Mouse (Mus musculus) midbrain, embryonic 14.5 days (tissue): ENCODE results near the gene Tex30. TPM values are rescaled to one million over a fixed set of nuclear protein-coding genes. Genes with fewer than 3 reads are reported as not detected.

ENCODE experiments used
- ATAC-seq: fragments of 200-750 bp; cut with Nextera tagmentation; 2 replicates; pipeline ENCODE4 v1.8.0; 2017; ENCODE audit warnings: moderate number of reproducible peaks, moderate library complexity; ENCODE audit not compliant: low FRiP score, low TSS enrichment
- DNase-seq: peaks from one replicate; pipeline ENCODE4 v3.0.0-alpha.2; 2015
- H3K27ac ChIP-seq: fragments of 300-500 bp; sonication (generic); replicated peaks from 2 replicates; pipeline ENCODE4 v1.5.1; 2014; ENCODE audit warnings: mild to moderate bottlenecking, low read depth, low read length, moderate library complexity
- H3K27me3 ChIP-seq: fragments of 300-500 bp; sonication (generic); 2 replicates; pipeline ENCODE4 v1.6.1; 2014; ENCODE audit warnings: low read length, control low read depth, mixed read lengths; ENCODE audit not compliant: control insufficient read depth, insufficient read depth
- H3K36me3 ChIP-seq: fragments of 300-500 bp; sonication (generic); 2 replicates; pipeline ENCODE4 v1.6.1; 2014; ENCODE audit warnings: low read length, control low read depth; ENCODE audit not compliant: control insufficient read depth, insufficient read depth
- H3K4me1 ChIP-seq: fragments of 300-500 bp; sonication (generic); 2 replicates; pipeline ENCODE4 v1.6.1; 2014; ENCODE audit warnings: mild to moderate bottlenecking, antibody characterized with exemption, low read length, control low read depth; ENCODE audit not compliant: control insufficient read depth, insufficient read depth
- H3K4me2 ChIP-seq: fragments of 300-500 bp; sonication (generic); 2 replicates; pipeline ENCODE4 v1.6.1; 2014; ENCODE audit warnings: mild to moderate bottlenecking, low read length, moderate library complexity
- H3K4me3 ChIP-seq: fragments of 300-500 bp; sonication (generic); replicated peaks from 2 replicates; pipeline ENCODE4 v1.5.1; 2014; ENCODE audit warnings: low read depth, low read length
- H3K9ac ChIP-seq: fragments of 300-500 bp; sonication (generic); replicated peaks from 2 replicates; pipeline ENCODE4 v1.6.1; 2014; ENCODE audit warnings: mild to moderate bottlenecking, low read length, moderate library complexity
- H3K9me3 ChIP-seq: fragments of 300-500 bp; sonication (generic); 2 replicates; pipeline ENCODE4 v1.6.1; 2016; ENCODE audit warnings: low read length, control low read depth, mixed read lengths; ENCODE audit not compliant: control insufficient read depth
- WGBS: fragments of 180-500 bp; shearing (Covaris S2); extraction: QIAGEN DNeasy Blood & Tissue Kit; methylation state at CpG from one replicate; pipeline ENCODE4 v1.1.7; 2014; 5-methylcytosine and 5-hydroxymethylcytosine counted together
- polyA plus RNA-seq: library from polyadenylated mRNA; unstranded; fragments of >200 nt; fragmentation: Nextera tagmentation; extraction: Ambion mirVana; gene quantifications from 2 replicates; pipeline ENCODE4 v1.2.1, GENCODE M21; 2014

Gene Tex30
- polyA plus RNA-seq, 1 experiment from 2014 or later = 55.0 TPM

- H3K9me3 ChIP-seq = no peaks in the 10 kb centered on the region
- WGBS = 2% methylated on average over 6 of the region's 6 CpGs
Observed at GRCm38 (mm10) chr1:44120074-44120406, 17.8 kb upstream of the Tex30 start.

GRCm38 (mm10) chr1:44119201-44120073 is 17.2 kb upstream of the Tex30 start:
- ATAC-seq (peak; percentile 86), DNase-seq (peak; percentile 88)
- Histone ChIP-seq H3K4me3 (peak overlapping the region; percentile 63), H3K27me3 (no peaks in the 10 kb centered on the region), H3K9ac (peak overlapping the region; percentile 89), H3K4me1 (peaks cover 17% of the 10 kb centered on the region), H3K4me2 (peak overlapping the region; percentile 76), H3K9me3 (no peaks in the 10 kb centered on the region), H3K36me3 (peaks cover 11% of the 10 kb centered on the region), H3K27ac (peak overlapping the region; percentile 97)
- under 1% methylated on average over 42 of the region's 43 CpGs for WGBS

More at GRCm38 (mm10) chr1:44120074-44120406, 17.8 kb upstream of the Tex30 start:
- Histone ChIP-seq H3K27ac (peak overlapping the region; percentile 97), H3K36me3 (peaks cover 8% of the 10 kb centered on the region), H3K4me3 (peak overlapping the region; percentile 63), H3K9ac (peak overlapping the region; percentile 89), H3K4me1 (peaks cover 17% of the 10 kb centered on the region), H3K4me2 (peak overlapping the region; percentile 76), H3K27me3 (no peaks in the 10 kb centered on the region)
- DNase-seq (no peak), ATAC-seq (peak; percentile 43)

- Histone ChIP-seq H3K4me2 (peak within 1 kb of the TSS; percentile 76), H3K4me3 (peak within 1 kb of the TSS; percentile 63), H3K27me3 (no peaks in the 10 kb centered on the region), H3K4me1 (peaks cover 17% of the 10 kb centered on the region), H3K36me3 (peaks cover 18% of the 10 kb centered on the region), H3K9ac (peak within 1 kb of the TSS; percentile 89), H3K27ac (peak within 1 kb of the TSS; percentile 97), H3K9me3 (no peaks in the 10 kb centered on the region)
- peak; percentile 94 for DNase-seq
- peak; percentile 95 for ATAC-seq
- WGBS = under 1% methylated on average over 39 of the region's 39 CpGs
Observed at GRCm38 (mm10) chr1:44118239-44119054, 16.2 kb upstream of the Tex30 start, which contains the start of the genes Kdelc1 and Bivm. Kdelc1 (minus strand) TSS chr1:44118808. Bivm (plus strand) TSS chr1:44118957.

- Histone ChIP-seq H3K27ac (no peak overlapping the region), H3K27me3 (no peaks in the 10 kb centered on the region), H3K36me3 (peaks cover 25% of the 10 kb centered on the region), H3K9me3 (no peaks in the 10 kb centered on the region), H3K4me2 (peak overlapping the region; percentile 76), H3K4me3 (peak overlapping the region; percentile 63; the same call in 1 of the 2 replicates), H3K9ac (no peak overlapping the region), H3K4me1 (peaks cover 17% of the 10 kb centered on the region)
- ATAC-seq (no peak), DNase-seq (no peak)
Observed at GRCm38 (mm10) chr1:44117571-44117970, 15.3 kb upstream of the Tex30 start.

GRCm38 (mm10) chr1:44102939-44103338 is 698 bp upstream of the Tex30 start:
- Histone ChIP-seq H3K4me1 (peaks cover 5% of the 10 kb centered on the region; the same call in 1 of the 2 replicates), H3K4me3 (peak overlapping the region; percentile 82), H3K36me3 (peaks cover 17% of the 10 kb centered on the region), H3K27me3 (no peaks in the 10 kb centered on the region), H3K9ac (no peak overlapping the region; the same call in 1 of the 2 replicates), H3K9me3 (no peaks in the 10 kb centered on the region), H3K4me2 (peak overlapping the region; percentile 71), H3K27ac (no peak overlapping the region; the same call in 1 of the 2 replicates)
- 15% methylated on average over 5 of the region's 5 CpGs for WGBS
- ATAC-seq = no peak
- DNase-seq = peak; percentile 7

- H3K9me3 ChIP-seq = no peaks in the 10 kb centered on the region
- WGBS = under 1% methylated on average over 55 of the region's 55 CpGs
- peak overlapping the region; percentile 85 for H3K27ac ChIP-seq
- peak overlapping the region; percentile 71 for H3K4me2 ChIP-seq
- DNase-seq (peak; percentile 55), ATAC-seq (peak; percentile 81)
- H3K27me3 ChIP-seq = no peaks in the 10 kb centered on the region
- H3K4me3 ChIP-seq = peak overlapping the region; percentile 82
- peaks cover 12% of the 10 kb centered on the region for H3K36me3 ChIP-seq
- peak overlapping the region; percentile 64 for H3K9ac ChIP-seq
- peaks cover 5% of the 10 kb centered on the region; the same call in 1 of the 2 replicates for H3K4me1 ChIP-seq
Observed at GRCm38 (mm10) chr1:44101448-44102225, 604 bp downstream of the Tex30 start.

- H3K4me2 ChIP-seq = no peak overlapping the region
- H3K36me3 ChIP-seq = no peaks in the 10 kb centered on the region
- H3K4me3 ChIP-seq = no peak overlapping the region
- ATAC-seq = no peak
- DNase-seq = peak; percentile 61
- H3K27me3 ChIP-seq = no peaks in the 10 kb centered on the region
- 0% methylated on average over 1 of the region's 1 CpGs for WGBS
- no peak overlapping the region for H3K9ac ChIP-seq
- no peak overlapping the region for H3K27ac ChIP-seq
- no peaks in the 10 kb centered on the region for H3K9me3 ChIP-seq
- H3K4me1 ChIP-seq = no peaks in the 10 kb centered on the region
Observed at GRCm38 (mm10) chr1:44064625-44065024, 37.6 kb downstream of the Tex30 start.

GRCm38 (mm10) chr1:44063439-44063838 is 38.8 kb downstream of the Tex30 start:
- 96% methylated on average over 6 of the region's 6 CpGs for WGBS

More at GRCm38 (mm10) chr1:44063439-44063838, 38.8 kb downstream of the Tex30 start:
- ATAC-seq (no peak), DNase-seq (no peak)
- H3K9me3 ChIP-seq = no peaks in the 10 kb centered on the region
- H3K4me1 ChIP-seq = no peaks in the 10 kb centered on the region
- no peak overlapping the region for H3K4me2 ChIP-seq
- no peaks in the 10 kb centered on the region for H3K27me3 ChIP-seq
- H3K4me3 ChIP-seq = no peak overlapping the region
- no peak overlapping the region for H3K9ac ChIP-seq
- no peaks in the 10 kb centered on the region for H3K36me3 ChIP-seq
- no peak overlapping the region for H3K27ac ChIP-seq
